Mouse (Mus musculus): ENCODE results near the gene Dyx1c1. TPM values are rescaled to one million over a fixed set of nuclear protein-coding genes. Genes with fewer than 3 reads are reported as not detected.

Gene Dyx1c1
- polyA plus RNA-seq, 1 experiment from 2014 or later = 2.6 TPM

- H3K4me3 ChIP-seq = no peak overlapping the region
- H3K4me1 ChIP-seq = no peaks in the 10 kb centered on the region
- H3K27me3 ChIP-seq = no peaks in the 10 kb centered on the region
- no peak overlapping the region for H3K27ac ChIP-seq
- peaks cover 37% of the 10 kb centered on the region for H3K36me3 ChIP-seq
- no peak overlapping the region for H3K4me2 ChIP-seq (replicated peaks)
- no peak for ATAC-seq (ENCODE audit: low FRiP score)
- 86% methylated on average over 6 of the region's 6 CpGs for WGBS
- no peak overlapping the region for H3K9ac ChIP-seq
- H3K9me3 ChIP-seq (replicated peaks) = no peaks in the 10 kb centered on the region
Observed at GRCm38 (mm10) chr9:73005106-73005505, 46.5 kb downstream of the Dyx1c1 start.

GRCm38 (mm10) chr9:73006175-73006574 is 47.6 kb downstream of the Dyx1c1 start:
- H3K4me2 ChIP-seq (replicated peaks) = no peak overlapping the region
- no peak overlapping the region for H3K4me3 ChIP-seq
- WGBS = 100% methylated on average over 3 of the region's 3 CpGs
- H3K4me1 ChIP-seq = no peaks in the 10 kb centered on the region
- no peaks in the 10 kb centered on the region for H3K9me3 ChIP-seq (replicated peaks)
- H3K9ac ChIP-seq = no peak overlapping the region
- no peaks in the 10 kb centered on the region for H3K27me3 ChIP-seq
- no peak overlapping the region for H3K27ac ChIP-seq
- peaks cover 42% of the 10 kb centered on the region for H3K36me3 ChIP-seq
- no peak for ATAC-seq (ENCODE audit: low FRiP score)

GRCm38 (mm10) chr9:73008384-73008783 is 49.8 kb downstream of the Dyx1c1 start:
- H3K27me3 ChIP-seq = no peaks in the 10 kb centered on the region
- no peaks in the 10 kb centered on the region for H3K9me3 ChIP-seq (replicated peaks)
- WGBS = 74% methylated on average over 3 of the region's 3 CpGs
- H3K4me2 ChIP-seq (replicated peaks) = no peak overlapping the region
- no peak overlapping the region for H3K9ac ChIP-seq
- H3K4me3 ChIP-seq = no peak overlapping the region
- H3K4me1 ChIP-seq = no peaks in the 10 kb centered on the region
- ATAC-seq (ENCODE audit: low FRiP score) = no peak
- H3K36me3 ChIP-seq = peaks cover 52% of the 10 kb centered on the region
- no peak overlapping the region for H3K27ac ChIP-seq

GRCm38 (mm10) chr9:73012629-73013028 is 54.0 kb downstream of the Dyx1c1 start:
- no peak for ATAC-seq (ENCODE audit: low FRiP score)
- H3K36me3 ChIP-seq = peaks cover 72% of the 10 kb centered on the region
- no peak overlapping the region for H3K4me2 ChIP-seq (replicated peaks)
- H3K9me3 ChIP-seq (replicated peaks) = no peaks in the 10 kb centered on the region
- no peak overlapping the region for H3K4me3 ChIP-seq
- H3K27ac ChIP-seq = no peak overlapping the region
- H3K4me1 ChIP-seq = no peaks in the 10 kb centered on the region
- H3K9ac ChIP-seq = no peak overlapping the region
- no peaks in the 10 kb centered on the region for H3K27me3 ChIP-seq
- WGBS = 89% methylated on average over 4 of the region's 4 CpGs

- Histone ChIP-seq H3K27ac (no peak overlapping the region), H3K4me1 (no peaks in the 10 kb centered on the region), H3K9ac (no peak overlapping the region), H3K9me3 (replicated peaks) (no peaks in the 10 kb centered on the region), H3K4me2 (replicated peaks) (no peak overlapping the region), H3K27me3 (no peaks in the 10 kb centered on the region), H3K4me3 (no peak overlapping the region), H3K36me3 (peaks cover 83% of the 10 kb centered on the region)
- no peak for ATAC-seq (ENCODE audit: low FRiP score)
- 92% methylated on average over 13 of the region's 13 CpGs for WGBS
Observed at GRCm38 (mm10) chr9:73014724-73015123, 56.1 kb downstream of the Dyx1c1 start.

- Histone ChIP-seq H3K27ac (no peak overlapping the region), H3K27me3 (no peaks in the 10 kb centered on the region), H3K9me3 (replicated peaks) (no peaks in the 10 kb centered on the region), H3K9ac (no peak overlapping the region), H3K36me3 (peaks cover 64% of the 10 kb centered on the region), H3K4me2 (replicated peaks) (no peak overlapping the region), H3K4me1 (no peaks in the 10 kb centered on the region), H3K4me3 (no peak overlapping the region)
- ATAC-seq (ENCODE audit: low FRiP score) = no peak
- WGBS = 93% methylated on average over 10 of the region's 10 CpGs
Observed at GRCm38 (mm10) chr9:73019841-73020240, 61.3 kb downstream of the Dyx1c1 start.

GRCm38 (mm10) chr9:73020566-73021097 is 62.0 kb downstream of the Dyx1c1 start:
- no peak for ATAC-seq (ENCODE audit: low FRiP score)
- H3K4me1 ChIP-seq = no peaks in the 10 kb centered on the region
- H3K4me2 ChIP-seq (replicated peaks) = no peak overlapping the region
- WGBS = 92% methylated on average over 5 of the region's 5 CpGs
- peaks cover 58% of the 10 kb centered on the region for H3K36me3 ChIP-seq
- H3K4me3 ChIP-seq = no peak overlapping the region
- H3K9me3 ChIP-seq (replicated peaks) = no peaks in the 10 kb centered on the region
- H3K27me3 ChIP-seq = no peaks in the 10 kb centered on the region
- H3K9ac ChIP-seq = no peak overlapping the region
- no peak overlapping the region for H3K27ac ChIP-seq

Small RNA genes within 50 kb of the gene (microRNA-seq; reads per million reads assigned to microRNA genes)
- gene Gm27353 = not detected

Other genes with a start within 250 kb of the Dyx1c1 start
- gene Prtg, start 151.9 kb upstream of the Dyx1c1 start, polyA plus RNA-seq (2016; fragmentation: Nextera tagmentation; extraction: Ambion mirVana) = 2.1 and 2.2 TPM in 2 replicates
- gene Pygo1, start 33.1 kb upstream of the Dyx1c1 start, polyA plus RNA-seq (2016; fragmentation: Nextera tagmentation; extraction: Ambion mirVana) = 14.2 and 15.0 TPM in 2 replicates
- gene Gm44503, start 67 bp downstream of the Dyx1c1 start, polyA plus RNA-seq (2016; fragmentation: Nextera tagmentation; extraction: Ambion mirVana) = not detected in 2 replicates
- 26.5 and 27.9 TPM in 2 replicates for gene Ccpg1os, start 26.6 kb downstream of the Dyx1c1 start, polyA plus RNA-seq (2016; fragmentation: Nextera tagmentation; extraction: Ambion mirVana)
- gene Ccpg1, start 26.6 kb downstream of the Dyx1c1 start, polyA plus RNA-seq (2016; fragmentation: Nextera tagmentation; extraction: Ambion mirVana) = 38.7 and 44.3 TPM in 2 replicates
- gene Pigb, start 81.6 kb downstream of the Dyx1c1 start, polyA plus RNA-seq (2016; fragmentation: Nextera tagmentation; extraction: Ambion mirVana) = 14.0 and 15.1 TPM in 2 replicates
- gene Rab27a, start 86.1 kb downstream of the Dyx1c1 start, polyA plus RNA-seq (2016; fragmentation: Nextera tagmentation; extraction: Ambion mirVana) = 2.9 and 4.3 TPM in 2 replicates
- 0.17 TPM in 1 of 2 replicates, not detected in the other for gene Khdc3, start 143.1 kb downstream of the Dyx1c1 start, polyA plus RNA-seq (2016; fragmentation: Nextera tagmentation; extraction: Ambion mirVana)
- gene Gm20509, start 143.7 kb downstream of the Dyx1c1 start, polyA plus RNA-seq (2016; fragmentation: Nextera tagmentation; extraction: Ambion mirVana) = 0.27 TPM in 1 of 2 replicates, not detected in the other
- 115 and 124 TPM in 2 replicates for gene Rsl24d1, start 154.6 kb downstream of the Dyx1c1 start, polyA plus RNA-seq (2016; fragmentation: Nextera tagmentation; extraction: Ambion mirVana)

Measured in hindbrain, embryonic 12.5 days (tissue).